Mouse (Mus musculus) ES-Bruce4 (cell line): ENCODE data around the gene Rnf43. TPM values are rescaled to one million over a fixed set of nuclear protein-coding genes. Genes with fewer than 3 reads are reported as not detected.

ENCODE experiments used
- H3K27ac ChIP-seq: 2 replicates; pipeline ENCODE4 v1.5.1; 2012; ENCODE audit warnings: low read length, inconsistent platforms; ENCODE audit not compliant: insufficient read depth
- H3K27me3 ChIP-seq: 2 replicates; pipeline ENCODE4 v1.6.1; 2012; ENCODE audit warnings: mild to moderate bottlenecking, low read length, inconsistent platforms; ENCODE audit not compliant: control insufficient read depth, poor library complexity, insufficient read depth, severe bottlenecking
- H3K36me3 ChIP-seq: 2 replicates; pipeline ENCODE4 v1.6.1; 2012; ENCODE audit warnings: inconsistent platforms, mild to moderate bottlenecking, low read length, moderate library complexity; ENCODE audit not compliant: control insufficient read depth, poor library complexity, insufficient read depth, severe bottlenecking
- H3K4me1 ChIP-seq: one replicate; pipeline ENCODE4 v1.8.1; 2011; ENCODE audit warnings: low read length; ENCODE audit not compliant: control insufficient read depth, insufficient read depth
- H3K4me3 ChIP-seq: 2 replicates; pipeline ENCODE4 v1.5.1; 2011; ENCODE audit warnings: low read depth, mild to moderate bottlenecking, low read length
- H3K9ac ChIP-seq: 2 replicates; pipeline ENCODE4 v1.6.1; 2012; ENCODE audit warnings: low read depth, mild to moderate bottlenecking, inconsistent platforms; ENCODE audit not compliant: poor library complexity, severe bottlenecking
- H3K9me3 ChIP-seq: replicated peaks from 2 replicates; pipeline ENCODE4 v1.6.1; 2012; ENCODE audit warnings: mild to moderate bottlenecking, low read length, inconsistent platforms; ENCODE audit not compliant: control insufficient read depth, poor library complexity, insufficient read depth, severe bottlenecking
- CTCF ChIP-seq: IDR thresholded peaks from one replicate; pipeline ENCODE4 v1.8.1; 2011; ENCODE audit warnings: low read depth, low read length
- EP300 ChIP-seq: IDR thresholded peaks from 2 replicates; pipeline ENCODE4 v1.6.1; 2011; ENCODE audit warnings: low read depth, low read length; ENCODE audit not compliant: insufficient read depth
- POLR2A ChIP-seq: IDR thresholded peaks from one replicate; pipeline ENCODE4 v1.8.1; 2011; ENCODE audit warnings: low read length; ENCODE audit not compliant: insufficient read depth
- polyA plus RNA-seq: library from polyadenylated mRNA; stranded (reverse); fragments of >200 nt; gene quantifications from 2 replicates; pipeline ENCODE4 v1.2.4, GENCODE M21; 2011; ENCODE audit warnings: low read depth; ENCODE audit not compliant: missing spikeins, insufficient read depth, insufficient read length

The Rnf43 gene
- polyA plus RNA-seq, 1 experiment, result 2.8 TPM

DNA sequence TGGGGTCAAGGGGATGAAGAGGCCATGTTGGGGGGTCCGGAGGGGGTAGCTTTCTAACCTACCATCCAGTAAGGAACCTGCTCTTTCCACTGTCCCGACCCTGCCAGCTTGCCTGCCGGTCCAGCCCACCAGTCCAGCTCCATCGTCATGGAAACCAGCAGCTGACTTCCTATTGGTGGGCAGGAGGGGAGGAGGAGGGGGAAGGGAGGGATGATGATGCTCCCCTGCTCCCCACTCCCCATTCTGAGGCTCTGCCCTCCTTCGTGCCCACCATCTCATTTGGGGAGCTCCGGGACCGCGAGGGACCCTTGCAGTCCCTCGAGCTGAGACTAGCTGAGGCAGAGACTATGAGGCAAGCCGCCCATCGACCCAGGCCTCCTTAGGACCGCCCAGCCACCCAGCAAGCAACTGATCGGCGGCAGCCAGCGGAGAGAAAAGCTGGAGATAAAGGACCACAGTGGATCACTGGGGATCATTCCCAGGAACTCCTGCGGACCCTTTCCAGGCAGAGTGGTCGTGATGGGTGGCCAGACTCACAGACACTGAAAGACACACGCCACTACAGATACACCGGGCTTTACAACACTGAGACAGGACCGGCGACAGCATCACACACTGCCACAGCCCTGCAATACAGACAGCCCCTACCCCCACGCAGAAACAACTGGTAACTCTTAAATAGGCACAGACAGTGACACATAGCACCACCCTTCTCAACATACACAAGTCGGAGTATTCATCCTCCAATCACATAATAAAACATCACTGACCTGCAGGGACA is 98.0 kb downstream of the Rnf43 start, which contains the start of gene Tspoap1:
Gene Tspoap1, plus strand, starts transcription at position 241 of the 781 bp plus-strand sequence.
- TF ChIP-seq POLR2A (no peak), CTCF (no peak), EP300 (no peak)
- Histone ChIP-seq H3K9me3 (no peaks in the 10 kb centered on the region), H3K4me3 (no peak within 1 kb of the TSS), H3K36me3 (peaks cover 7% of the 10 kb centered on the region; the same call in 1 of the 2 replicates), H3K27me3 (peaks cover 5% of the 10 kb centered on the region; the same call in 1 of the 2 replicates), H3K9ac (no peak within 1 kb of the TSS), H3K4me1 (no peaks in the 10 kb centered on the region), H3K27ac (no peak within 1 kb of the TSS)

DNA sequence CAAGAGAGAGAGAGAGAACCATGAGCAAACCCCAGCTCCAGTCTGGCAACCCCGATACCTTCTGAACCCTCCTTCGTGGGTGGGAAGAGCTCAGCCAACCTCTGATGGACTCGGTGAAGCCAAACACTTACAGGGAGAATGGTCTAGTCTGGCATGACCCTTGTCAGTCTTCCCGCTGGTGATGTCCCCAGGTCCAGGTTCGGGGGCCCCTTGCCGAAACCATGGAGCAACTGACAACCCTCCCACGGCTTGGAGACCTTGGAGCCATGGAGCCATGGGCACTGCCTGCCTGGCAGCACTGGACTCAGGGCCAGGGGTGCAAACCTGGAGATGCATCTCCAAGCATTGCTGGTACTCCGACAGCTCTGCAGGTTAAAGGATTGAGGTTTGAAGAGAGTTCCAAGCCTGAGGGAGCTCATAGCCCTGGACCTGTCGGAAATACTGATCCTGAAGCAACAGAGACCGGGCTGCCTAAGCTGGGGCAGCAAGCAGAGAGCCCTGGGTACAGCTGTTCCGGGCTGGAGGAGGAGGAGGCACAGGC is 98.7 kb downstream of the Rnf43 start:
- Histone ChIP-seq H3K27me3 (peaks cover 5% of the 10 kb centered on the region; the same call in 1 of the 2 replicates), H3K9me3 (no peaks in the 10 kb centered on the region), H3K4me1 (no peaks in the 10 kb centered on the region), H3K36me3 (peaks cover 7% of the 10 kb centered on the region; the same call in 1 of the 2 replicates), H3K4me3 (no peak overlapping the region), H3K9ac (no peak overlapping the region), H3K27ac (no peak overlapping the region)
- TF ChIP-seq EP300 (no peak), POLR2A (no peak), CTCF (no peak)

DNA sequence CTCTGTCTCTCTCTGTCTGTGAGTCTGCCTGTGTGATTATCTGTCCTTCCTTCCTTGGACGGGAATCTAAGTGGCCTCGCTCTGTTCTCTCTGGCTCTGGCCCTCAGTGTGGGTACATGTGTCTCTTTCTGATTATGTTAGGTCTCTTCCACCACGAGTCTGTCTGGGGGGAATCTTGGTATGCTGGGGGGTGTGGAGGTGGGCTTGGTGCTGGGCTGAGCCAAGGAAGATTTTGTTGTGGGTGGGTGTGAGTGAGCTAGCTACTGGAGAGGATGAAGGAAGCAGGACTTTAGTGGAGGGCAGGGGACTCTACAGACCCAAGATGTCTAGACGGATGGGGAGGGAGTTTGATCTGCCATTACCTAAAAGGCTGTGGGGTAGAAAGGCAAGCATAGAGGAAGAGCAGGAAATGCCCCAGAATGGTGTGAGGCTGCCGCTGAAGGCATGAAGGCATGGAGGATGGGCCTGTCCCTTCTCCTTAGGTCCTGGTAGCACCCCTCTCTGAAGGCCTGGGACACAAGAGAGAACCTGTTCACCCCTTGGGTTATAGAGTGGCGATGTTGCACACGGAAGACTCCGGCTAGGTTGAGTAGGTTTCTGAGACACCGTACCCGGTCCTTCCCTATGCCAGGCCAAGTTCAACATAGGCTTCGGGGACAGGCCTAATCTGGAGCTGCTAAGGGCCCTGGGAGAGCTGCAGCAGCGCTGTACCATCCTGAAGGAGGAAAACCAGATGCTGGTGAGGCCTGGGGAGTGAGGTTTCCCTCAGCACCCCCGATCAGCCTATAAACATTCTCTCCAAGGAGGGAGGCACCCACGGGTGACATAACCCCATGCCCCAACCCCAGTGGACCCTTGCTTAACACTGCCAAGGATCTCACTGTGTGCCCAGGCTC is 99.5 kb downstream of the Rnf43 start:
- Histone ChIP-seq H3K9ac (no peak overlapping the region), H3K4me1 (no peaks in the 10 kb centered on the region), H3K9me3 (no peaks in the 10 kb centered on the region), H3K27ac (no peak overlapping the region), H3K27me3 (peaks cover 5% of the 10 kb centered on the region; the same call in 1 of the 2 replicates), H3K4me3 (no peak overlapping the region), H3K36me3 (0 out of 2 replicates have a peak, but pooled peaks cover 4% of the 10 kb centered on the region)
- TF ChIP-seq CTCF (no peak), POLR2A (no peak), EP300 (no peak)

- H3K27me3 ChIP-seq, result peaks cover 5% of the 10 kb centered on the region; the same call in 1 of the 2 replicates
- H3K36me3 ChIP-seq, result 0 out of 2 replicates have a peak, but pooled peaks cover 3% of the 10 kb centered on the region
- no peak overlapping the region for H3K4me3 ChIP-seq
- H3K27ac ChIP-seq, result no peak overlapping the region
- no peak overlapping the region for H3K9ac ChIP-seq
- H3K4me1 ChIP-seq, result no peaks in the 10 kb centered on the region
- TF ChIP-seq CTCF, result no peak
- no peak for TF ChIP-seq EP300
- no peak for TF ChIP-seq POLR2A
- H3K9me3 ChIP-seq, result no peaks in the 10 kb centered on the region
Measured at GRCm38 (mm10) chr11:87762702-87763385, 100.3 kb downstream of the Rnf43 start.

DNA sequence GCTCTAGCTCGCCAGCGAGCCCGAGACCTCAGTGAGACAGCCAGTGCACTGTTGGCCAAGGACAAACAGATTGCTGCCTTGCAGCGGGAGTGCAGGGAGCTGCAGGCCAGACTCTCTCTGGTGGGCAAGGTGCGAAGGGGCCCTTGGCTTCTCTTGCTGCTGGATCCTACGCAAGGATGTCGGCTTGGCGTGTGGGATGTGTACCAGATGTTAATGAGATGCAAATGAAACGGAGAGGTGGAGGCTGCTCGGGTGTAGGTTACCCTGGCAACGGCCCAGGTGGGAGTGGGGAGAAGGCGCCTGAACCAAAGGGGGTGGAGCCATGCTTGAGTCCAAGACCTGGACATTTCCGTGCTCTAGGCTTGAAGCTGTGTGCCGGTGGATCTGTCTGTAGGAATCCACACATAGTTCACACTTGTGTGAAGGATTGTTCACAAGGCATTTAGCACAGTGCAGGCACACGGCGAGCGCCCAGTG is 101.0 kb downstream of the Rnf43 start:
- no peaks in the 10 kb centered on the region for H3K36me3 ChIP-seq
- TF ChIP-seq CTCF, result no peak
- no peak for TF ChIP-seq EP300
- no peak for TF ChIP-seq POLR2A
- no peaks in the 10 kb centered on the region for H3K9me3 ChIP-seq
- peaks cover 5% of the 10 kb centered on the region; the same call in 1 of the 2 replicates for H3K27me3 ChIP-seq
- peak overlapping the region; percentile 58 for H3K4me3 ChIP-seq
- H3K9ac ChIP-seq, result peak overlapping the region; percentile 77; the same call in 1 of the 2 replicates
- H3K27ac ChIP-seq, result no peak overlapping the region
- H3K4me1 ChIP-seq, result no peaks in the 10 kb centered on the region
